Mouse (Mus musculus): ENCODE data around the gene Mapt.

DNA sequence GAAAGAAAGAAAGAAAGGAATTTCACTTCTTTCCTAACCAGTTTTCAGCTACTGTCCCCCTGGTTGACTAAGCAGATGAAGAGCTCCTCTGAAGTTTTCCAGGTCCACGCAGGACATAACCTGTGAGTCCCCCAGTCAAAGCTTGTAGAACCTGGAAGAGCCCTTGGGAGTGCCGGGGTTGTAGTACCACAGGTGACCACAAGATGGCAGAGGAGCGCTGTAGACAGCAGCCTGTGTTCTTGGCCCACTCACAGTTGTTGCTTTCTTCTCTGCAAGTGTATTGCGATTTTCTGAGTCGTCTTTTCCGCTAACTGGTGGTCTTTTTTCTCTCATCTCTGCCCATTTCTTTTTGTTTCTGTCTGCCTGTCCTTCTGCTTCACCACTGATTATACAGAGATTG lies 84.5 kb downstream of the Mapt start:
- TF ChIP-seq CTCF (IDR thresholded peaks at IDR 0.05; ENCODE audit: insufficient read depth, low read length) (peak; percentile 99), POLR2A (IDR thresholded peaks at IDR 0.05; ENCODE audit: borderline replicate concordance, extremely low read depth, low read depth, low read length) (no peak; the same call in 1 of the 2 replicates)
